Comparison of ENCODE assay signal across 17 mouse cellular contexts in the genomic region with DNA sequence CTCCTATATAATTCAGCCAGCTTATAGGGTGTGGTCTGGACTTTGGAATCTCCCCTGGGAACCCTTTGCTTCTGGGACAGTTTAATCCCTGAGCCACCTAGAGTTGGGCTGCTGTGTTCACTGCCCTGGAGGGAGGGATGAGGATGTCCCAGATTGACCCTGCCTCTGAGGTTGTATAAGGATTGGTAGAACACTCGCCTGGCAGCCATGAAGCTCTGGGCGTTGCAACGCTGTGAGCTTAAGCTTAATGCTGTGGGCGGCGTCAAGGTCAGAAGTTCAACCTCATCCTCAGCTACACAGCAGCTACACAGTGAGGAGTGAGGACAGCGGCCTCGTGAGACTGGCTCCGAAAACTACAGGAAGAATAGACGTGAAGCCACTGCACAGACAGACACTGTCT. TPM values are rescaled to one million over a fixed set of nuclear protein-coding genes. Genes with fewer than 3 reads are reported as not detected.
DNase-seq lines count a peak whose midpoint lies in the region; ATAC-seq and TF ChIP-seq lines count a peak whose summit lies in the region.
"Had no signal": no experiment of that assay in that cellular context is flagged by ENCODE, and none has a peak within 500 bp of the region (broad histone marks: within the 10 kb centered on the region; RNA-seq: fewer than 3 reads in every experiment).

No protein-coding gene starts in this region.

- no peak overlapping the region for H3K4me2 ChIP-seq in liver, postnatal 0 days (ENCODE audit: low read depth, low read length)
- H3K4me2 ChIP-seq in liver, embryonic 11.5 days = no peak overlapping the region
- no peak overlapping the region; the same call in 1 of the 2 replicates for H3K4me2 ChIP-seq in intestine, postnatal 0 days (replicated peaks; ENCODE audit: low read depth)
- no peak overlapping the region for H3K4me2 ChIP-seq in stomach, embryonic 15.5 days
- H3K4me2 ChIP-seq in forebrain, postnatal 0 days (ENCODE audit: low read depth) = no peak overlapping the region
- H3K4me2 ChIP-seq: embryonic facial prominence, embryonic 15.5 days; heart, embryonic 15.5 days had no signal

- no peak overlapping the region for H3K27ac ChIP-seq in liver, postnatal 0 days (ENCODE audit: low read depth)
- H3K27ac ChIP-seq in liver, embryonic 11.5 days (ENCODE audit: low read depth, low read length) = no peak overlapping the region
- no peak overlapping the region for H3K27ac ChIP-seq in intestine, postnatal 0 days (ENCODE audit: low read depth, low read length)
- H3K27ac ChIP-seq in stomach, embryonic 15.5 days = no peak overlapping the region
- H3K27ac ChIP-seq in forebrain, postnatal 0 days (ENCODE audit: low read depth, low read length) = no peak overlapping the region
- H3K27ac ChIP-seq: embryonic facial prominence, embryonic 15.5 days; heart, embryonic 15.5 days; liver, embryonic 14.5 days had no signal

- no peaks in the 10 kb centered on the region for H3K9me3 ChIP-seq in liver, postnatal 0 days (ENCODE audit: low read length)
- H3K9me3 ChIP-seq in liver, embryonic 11.5 days (ENCODE audit: control insufficient read depth, low read length) = no peaks in the 10 kb centered on the region
- H3K9me3 ChIP-seq in intestine, postnatal 0 days (ENCODE audit: control insufficient read depth) = no peaks in the 10 kb centered on the region
- H3K9me3 ChIP-seq in stomach, embryonic 15.5 days = no peaks in the 10 kb centered on the region
- no peaks in the 10 kb centered on the region for H3K9me3 ChIP-seq in forebrain, postnatal 0 days (ENCODE audit: low read length)
- H3K9me3 ChIP-seq: embryonic facial prominence, embryonic 15.5 days; heart, embryonic 15.5 days had no signal

- peak; percentile 36 for ATAC-seq in liver, postnatal 0 days
- ATAC-seq in liver, embryonic 11.5 days (replicated peaks; ENCODE audit: low FRiP score) = no peak
- peak; percentile 71 for ATAC-seq in intestine, postnatal 0 days
- peak; percentile 40; the same call in 1 of the 2 replicates for ATAC-seq in stomach, embryonic 15.5 days (ENCODE audit: insufficient read depth, low FRiP score, low read depth)
- no peak for ATAC-seq in forebrain, postnatal 0 days
- ATAC-seq: activated CD4-positive, CD25-positive, alpha-beta regulatory T cell, adult 4 months; forebrain, embryonic 16.5 days; inflammation-experienced regulatory T-cells, adult 6 months had no signal

- no peaks in the 10 kb centered on the region for H3K4me1 ChIP-seq in liver, postnatal 0 days (ENCODE audit: insufficient read depth)
- H3K4me1 ChIP-seq in liver, embryonic 11.5 days (replicated peaks; ENCODE audit: control insufficient read depth, insufficient read depth, low read length) = no peaks in the 10 kb centered on the region; the same call in 1 of the 2 replicates
- H3K4me1 ChIP-seq in intestine, postnatal 0 days (replicated peaks; ENCODE audit: control insufficient read depth, insufficient read depth, low read length) = no peaks in the 10 kb centered on the region
- H3K4me1 ChIP-seq in stomach, embryonic 15.5 days = 0 out of 2 replicates have a peak, but pooled peaks cover 3% of the 10 kb centered on the region
- peaks cover 10% of the 10 kb centered on the region; the same call in 1 of the 2 replicates for H3K4me1 ChIP-seq in forebrain, postnatal 0 days (ENCODE audit: insufficient read depth)

- 75% methylated on average over 9 of the region's 9 CpGs for WGBS in liver, postnatal 0 days (ENCODE audit: insufficient replicate concordance)
- WGBS in liver, embryonic 11.5 days = 71% methylated on average over 9 of the region's 9 CpGs
- 39% methylated on average over 9 of the region's 9 CpGs for WGBS in intestine, postnatal 0 days
- WGBS in stomach, embryonic 15.5 days = 53% methylated on average over 9 of the region's 9 CpGs
- 78% methylated on average over 9 of the region's 9 CpGs for WGBS in forebrain, postnatal 0 days

- no peak overlapping the region for H3K9ac ChIP-seq in liver, postnatal 0 days (replicated peaks)
- no peak overlapping the region for H3K9ac ChIP-seq in liver, embryonic 11.5 days (ENCODE audit: low read depth, low read length)
- no peak overlapping the region for H3K9ac ChIP-seq in intestine, postnatal 0 days (ENCODE audit: low read depth, low read length)
- H3K9ac ChIP-seq in stomach, embryonic 15.5 days = no peak overlapping the region
- H3K9ac ChIP-seq in forebrain, postnatal 0 days = no peak overlapping the region
- H3K9ac ChIP-seq: embryonic facial prominence, embryonic 15.5 days; heart, embryonic 15.5 days; liver, embryonic 14.5 days had no signal

- H3K36me3 ChIP-seq in liver, postnatal 0 days (replicated peaks; ENCODE audit: insufficient read depth, low read length) = no peaks in the 10 kb centered on the region
- H3K36me3 ChIP-seq in liver, embryonic 11.5 days (ENCODE audit: control insufficient read depth, insufficient read depth, low read length) = peaks cover 2% of the 10 kb centered on the region; the same call in 1 of the 2 replicates
- peaks cover 8% of the 10 kb centered on the region; the same call in 1 of the 2 replicates for H3K36me3 ChIP-seq in intestine, postnatal 0 days (ENCODE audit: control insufficient read depth, insufficient read depth)
- H3K36me3 ChIP-seq in stomach, embryonic 15.5 days = no peaks in the 10 kb centered on the region
- no peaks in the 10 kb centered on the region for H3K36me3 ChIP-seq in forebrain, postnatal 0 days (ENCODE audit: insufficient read depth)

- H3K27me3 ChIP-seq in liver, postnatal 0 days (ENCODE audit: insufficient read depth, low read length) = no peaks in the 10 kb centered on the region
- no peaks in the 10 kb centered on the region for H3K27me3 ChIP-seq in liver, embryonic 11.5 days (replicated peaks; ENCODE audit: control insufficient read depth, insufficient read depth, low read length)
- no peaks in the 10 kb centered on the region for H3K27me3 ChIP-seq in intestine, postnatal 0 days (replicated peaks; ENCODE audit: control insufficient read depth, insufficient read depth, low read length)
- no peaks in the 10 kb centered on the region for H3K27me3 ChIP-seq in stomach, embryonic 15.5 days (replicated peaks)
- H3K27me3 ChIP-seq in forebrain, postnatal 0 days (ENCODE audit: insufficient read depth, low read length) = no peaks in the 10 kb centered on the region
- H3K27me3 ChIP-seq: embryonic facial prominence, embryonic 15.5 days; heart, embryonic 15.5 days had no signal

- no peak for TF ChIP-seq CTCF in liver, postnatal 0 days (IDR thresholded peaks at IDR 0.05; ENCODE audit: low read depth)
- TF ChIP-seq CTCF in intestine, postnatal 0 days (IDR thresholded peaks at IDR 0.05; ENCODE audit: low read depth) = peak; percentile 25; the same call in 1 of the 2 replicates
- TF ChIP-seq CTCF in forebrain, postnatal 0 days (IDR thresholded peaks at IDR 0.05; ENCODE audit: low read depth) = no peak

- no peak for TF ChIP-seq EP300 in liver, postnatal 0 days (IDR thresholded peaks at IDR 0.05; ENCODE audit: low read depth)

- DNase-seq in embryo, embryonic 10 days (ENCODE audit: low spot score) = peak; percentile 31
- no peak for DNase-seq in embryo, embryonic 9.5 days (ENCODE audit: extremely low spot score)
- no peak for DNase-seq in liver, postnatal 0 days
- no peak for DNase-seq in liver, embryonic 11.5 days (ENCODE audit: low spot score)
- no peak for DNase-seq in left cerebral cortex, postnatal 14 days (ENCODE audit: low spot score in 2 of 2)
- no peak for DNase-seq in forebrain, postnatal 0 days
- DNase-seq: cerebellum, postnatal 14 days; thymus, postnatal 14 days had no signal

- no peak overlapping the region for H3K4me3 ChIP-seq in liver, postnatal 0 days (ENCODE audit: low read depth, low read length)
- H3K4me3 ChIP-seq in liver, embryonic 11.5 days (ENCODE audit: low read depth, low read length) = no peak overlapping the region
- H3K4me3 ChIP-seq in intestine, postnatal 0 days (ENCODE audit: low read depth, low read length) = no peak overlapping the region
- H3K4me3 ChIP-seq in stomach, embryonic 15.5 days (replicated peaks) = no peak overlapping the region
- no peak overlapping the region for H3K4me3 ChIP-seq in forebrain, postnatal 0 days (ENCODE audit: low read depth, low read length)
- H3K4me3 ChIP-seq: embryonic facial prominence, embryonic 15.5 days; heart, embryonic 15.5 days had no signal

- intact Hi-C loops in left cerebral cortex, postnatal 14 days (cut with DNase I) = no loop called here

RNA-seq across cellular contexts. Expression of gene Rhoq, which starts 19.6 kb away (rescaled TPM):
- 1.5 and 1.6 TPM in 2 replicates for polyA plus RNA-seq in liver, postnatal 0 days (2015; fragmentation: Nextera tagmentation; extraction: Ambion mirVana)
- polyA plus RNA-seq in liver, embryonic 11.5 days (2014; fragmentation: Nextera tagmentation; extraction: Ambion mirVana) = 5.2 and 6.5 TPM in 2 replicates
- 7.3 and 7.6 TPM in 2 replicates for polyA plus RNA-seq in intestine, postnatal 0 days (2015; fragmentation: Nextera tagmentation; extraction: Ambion mirVana)
- polyA plus RNA-seq in stomach, embryonic 15.5 days (2015; fragmentation: Nextera tagmentation; extraction: Ambion mirVana) = 13.9 TPM in 2 replicates
- 10 to 100 TPM; 32.2 to 32.3 TPM for total RNA-seq in left cerebral cortex, postnatal 14 days (2021)
- total RNA-seq in forebrain, postnatal 0 days (2014; rRNA removed) = 17.9 and 18.2 TPM in 2 replicates
- polyA plus RNA-seq in forebrain, postnatal 0 days (2015; fragmentation: Nextera tagmentation; extraction: Ambion mirVana) = 2.7 and 4.0 TPM in 2 replicates

RNA-seq across cellular contexts. Expression of gene Atp6v1e2, which starts 34.8 kb away (rescaled TPM):
- polyA plus RNA-seq in liver, postnatal 0 days (2015; fragmentation: Nextera tagmentation; extraction: Ambion mirVana) = not detected in 2 replicates
- polyA plus RNA-seq in liver, embryonic 11.5 days (2014; fragmentation: Nextera tagmentation; extraction: Ambion mirVana) = not detected in 2 replicates
- polyA plus RNA-seq in intestine, postnatal 0 days (2015; fragmentation: Nextera tagmentation; extraction: Ambion mirVana) = not detected in 2 replicates
- polyA plus RNA-seq in stomach, embryonic 15.5 days (2015; fragmentation: Nextera tagmentation; extraction: Ambion mirVana) = 0.13 TPM in 1 of 2 replicates, not detected in the other
- not detected for total RNA-seq in left cerebral cortex, postnatal 14 days (2021)
- not detected in 2 replicates for total RNA-seq in forebrain, postnatal 0 days (2014; rRNA removed)
- polyA plus RNA-seq in forebrain, postnatal 0 days (2015; fragmentation: Nextera tagmentation; extraction: Ambion mirVana) = 0.15 and 0.21 TPM in 2 replicates
- total RNA-seq: ES-E14 had no signal
- polyA plus RNA-seq: activated CD4-positive, CD25-positive, alpha-beta regulatory T cell, adult 4 months; embryonic facial prominence, embryonic 15.5 days; forebrain, embryonic 16.5 days; inflammation-experienced regulatory T-cells, adult 6 months; liver, embryonic 14.5 days had no signal

RNA-seq across cellular contexts. Expression of gene Pigf, which starts 42.7 kb away (rescaled TPM):
- 13.2 and 14.8 TPM in 2 replicates for polyA plus RNA-seq in liver, postnatal 0 days (2015; fragmentation: Nextera tagmentation; extraction: Ambion mirVana)
- 30.7 and 31.3 TPM in 2 replicates for polyA plus RNA-seq in liver, embryonic 11.5 days (2014; fragmentation: Nextera tagmentation; extraction: Ambion mirVana)
- polyA plus RNA-seq in intestine, postnatal 0 days (2015; fragmentation: Nextera tagmentation; extraction: Ambion mirVana) = 42.6 and 43.8 TPM in 2 replicates
- 61.1 and 64.4 TPM in 2 replicates for polyA plus RNA-seq in stomach, embryonic 15.5 days (2015; fragmentation: Nextera tagmentation; extraction: Ambion mirVana)
- total RNA-seq in left cerebral cortex, postnatal 14 days (2021) = 10 to 100 TPM; 16.6 to 16.9 TPM
- 18.2 and 19.1 TPM in 2 replicates for total RNA-seq in forebrain, postnatal 0 days (2014; rRNA removed)
- 28.7 and 34.0 TPM in 2 replicates for polyA plus RNA-seq in forebrain, postnatal 0 days (2015; fragmentation: Nextera tagmentation; extraction: Ambion mirVana)

RNA-seq across cellular contexts. Expression of gene Cript, which starts 42.9 kb away (rescaled TPM):
- 64.4 and 66.6 TPM in 2 replicates for polyA plus RNA-seq in liver, postnatal 0 days (2015; fragmentation: Nextera tagmentation; extraction: Ambion mirVana)
- 98.6 and 105 TPM in 2 replicates for polyA plus RNA-seq in liver, embryonic 11.5 days (2014; fragmentation: Nextera tagmentation; extraction: Ambion mirVana)
- polyA plus RNA-seq in intestine, postnatal 0 days (2015; fragmentation: Nextera tagmentation; extraction: Ambion mirVana) = 192 and 200 TPM in 2 replicates
- polyA plus RNA-seq in stomach, embryonic 15.5 days (2015; fragmentation: Nextera tagmentation; extraction: Ambion mirVana) = 120 and 127 TPM in 2 replicates
- total RNA-seq in left cerebral cortex, postnatal 14 days (2021) = 10 to 100 TPM; 58.6 to 61.3 TPM
- 82.7 and 109 TPM in 2 replicates for total RNA-seq in forebrain, postnatal 0 days (2014; rRNA removed)
- polyA plus RNA-seq in forebrain, postnatal 0 days (2015; fragmentation: Nextera tagmentation; extraction: Ambion mirVana) = 215 and 249 TPM in 2 replicates

Comparison
In these comparisons a context has a peak if more than half of its experiments do, and no peak if none do; other contexts are left out.
1. ATAC-seq: peak in liver, postnatal 0 days (single experiment), intestine, postnatal 0 days (single experiment) and stomach, embryonic 15.5 days (single experiment); none in liver, embryonic 11.5 days (single experiment) and forebrain, postnatal 0 days (single experiment).